Mouse (Mus musculus) gastrocnemius, postnatal 4 days (tissue): ENCODE results near the gene Vmn1r30. TPM values are rescaled to one million over a fixed set of nuclear protein-coding genes. Genes with fewer than 3 reads are reported as not detected.

ENCODE experiments used
- DNase-seq, 2 experiments: peaks; one replicate each; pipeline ENCODE4 v3.0.0; 2021 to 2022; ENCODE audit warnings: low spot score in 2 of 2, mixed read lengths in 2 of 2
- long read RNA-seq, 2 experiments: library from polyadenylated mRNA; stranded (forward); transcript quantifications; one replicate each; pipeline ENCODE4 v2.0.0; 2021
- total RNA-seq, 2 experiments: library from RNA; stranded (reverse); gene quantifications; 2 replicates each; pipeline ENCODE4 v1.2.3; 2021

Vmn1r30 gene
- total RNA-seq, result not detected
- long read RNA-seq, experiment 1, result 0 reads
- long read RNA-seq, experiment 2, result 0 reads

DNA sequence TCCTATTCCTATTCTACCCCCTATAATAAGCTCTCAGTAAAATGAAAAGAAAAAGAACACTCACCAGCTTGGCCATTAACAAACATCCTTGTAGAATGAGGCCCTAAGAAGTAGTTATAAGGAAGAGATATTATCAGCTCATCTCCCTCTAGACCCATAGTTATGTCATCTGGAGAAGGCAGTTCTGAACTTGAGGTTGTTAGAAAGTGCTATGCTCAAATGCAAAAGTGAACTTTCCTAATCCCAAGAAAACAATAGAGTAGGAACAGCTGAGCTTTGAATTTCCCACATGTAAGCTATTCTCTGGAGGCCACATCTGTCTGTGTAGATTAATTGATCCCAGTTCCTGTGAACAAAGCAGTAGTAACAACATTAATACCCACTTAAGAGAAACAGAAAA lies at the start of gene Vmn1r30:
Gene Vmn1r30 (minus strand): TSS at position 101 of the 400 bp plus-strand sequence.
- DNase-seq, result no peak

DNA sequence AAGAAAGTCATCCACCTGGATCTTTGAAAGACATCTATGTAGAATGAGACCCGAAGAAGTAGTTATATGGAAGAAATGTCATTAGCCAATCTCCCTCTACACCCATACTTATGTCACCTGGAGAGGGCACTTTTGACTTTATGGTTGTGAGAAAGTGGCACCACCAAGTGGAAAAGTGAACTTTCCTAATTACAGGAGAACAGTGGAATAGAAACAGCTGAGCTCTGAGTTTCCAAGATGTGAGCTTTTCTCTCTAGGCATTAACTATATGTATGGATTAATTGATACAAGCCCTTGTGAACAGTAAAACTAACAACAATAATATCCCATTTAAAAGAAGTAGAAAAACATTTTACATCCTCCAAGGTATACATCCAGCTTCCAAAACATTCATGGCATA lies 32.0 kb upstream of the Vmn1r30 start, which contains the start of gene Vmn1r31:
Gene Vmn1r31 (minus strand): TSS at position 101 of the 400 bp plus-strand sequence.
- DNase-seq, result no peak

Other genes with a start within 250 kb of the Vmn1r30 start
- not detected for gene Vmn1r27, start 224.6 kb downstream of the Vmn1r30 start, total RNA-seq
- not detected for gene Vmn1r28, start 181.3 kb downstream of the Vmn1r30 start, total RNA-seq
- not detected for gene Vmn1r29, start 141.8 kb downstream of the Vmn1r30 start, total RNA-seq
- not detected for gene Vmn1r31, start 31.9 kb upstream of the Vmn1r30 start, total RNA-seq
- 10 to 100 TPM; 28.8 to 31.4 TPM for gene Abcg2, start 141.1 kb upstream of the Vmn1r30 start, total RNA-seq